Mouse (Mus musculus) CH12.LX (cell line): ENCODE measurements at regions not wholly inside any gene's neighbourhood (a gene's known extent, or its start where the extent isn't known, plus 50 kb on each side); places are given as distances from the start of the nearest gene placed in this dataset.

Experiments used
- DNase-seq: peaks from one replicate; pipeline ENCODE4 v3.0.0-alpha.2; 2013; ENCODE audit errors: extremely low read depth
- H3K27ac ChIP-seq: 2 replicates; pipeline ENCODE4 v1.5.1; 2012; ENCODE audit warnings: low read depth, mild to moderate bottlenecking, control low read depth, moderate library complexity; ENCODE audit not compliant: insufficient read depth
- H3K27me3 ChIP-seq: replicated peaks from 2 replicates; pipeline ENCODE3; 2012; ENCODE audit warnings: inconsistent platforms
- H3K36me3 ChIP-seq, 2 experiments: replicated peaks in 1 of 2; 2 replicates each; pipeline versions ENCODE3 to v1.6.1; 2012; ENCODE audit warnings: inconsistent platforms in 1 of 2, low read length in 1 of 2, mild to moderate bottlenecking in 1 of 2, mixed read lengths in 1 of 2, moderate library complexity in 1 of 2; ENCODE audit not compliant: control insufficient read depth in 1 of 2, insufficient read depth in 1 of 2
- H3K4me1 ChIP-seq, 2 experiments: 2 replicates each; pipeline ENCODE4 v1.6.1; 2012; ENCODE audit warnings: inconsistent platforms in 1 of 2, moderate library complexity in 1 of 2; ENCODE audit not compliant: insufficient read depth in 2 of 2, control insufficient read depth in 1 of 2
- H3K4me2 ChIP-seq: 2 replicates; pipeline ENCODE4 v1.6.1; 2012; ENCODE audit warnings: low read depth, mild to moderate bottlenecking, control low read depth; ENCODE audit not compliant: poor library complexity, insufficient read depth, severe bottlenecking
- H3K4me3 ChIP-seq, 3 experiments: fragments of 150-350 bp in 1 of 3; sonication (generic) in 1 of 3; replicated peaks in 1 of 3; 2 replicates each; pipeline versions ENCODE3 to v1.5.1; 2011 to 2012; ENCODE audit warnings: low read depth in 2 of 3, low read length in 2 of 3, mild to moderate bottlenecking in 2 of 3, moderate library complexity in 2 of 3, control low read depth in 1 of 3, improper control_type of control experiment in 1 of 3, inconsistent platforms in 1 of 3, mixed read lengths in 1 of 3; ENCODE audit not compliant: poor library complexity in 1 of 3
- H3K79me2 ChIP-seq: replicated peaks from 2 replicates; pipeline ENCODE4 v1.6.1; 2012; ENCODE audit warnings: mild to moderate bottlenecking, moderate library complexity; ENCODE audit not compliant: control insufficient read depth, poor library complexity, insufficient read depth, severe bottlenecking; ENCODE audit errors: extremely low read depth
- H3K9ac ChIP-seq: 2 replicates; pipeline ENCODE4 v1.6.1; 2012; ENCODE audit warnings: low read depth, mild to moderate bottlenecking, control low read depth, moderate library complexity; ENCODE audit not compliant: insufficient read depth
- H3K9me3 ChIP-seq: replicated peaks from 2 replicates; pipeline ENCODE3; 2012; ENCODE audit warnings: low read length, inconsistent platforms, mixed read lengths
- CHD1 ChIP-seq: IDR thresholded peaks from 2 replicates; pipeline ENCODE4 v1.6.1; 2012; ENCODE audit warnings: low read depth, low read length, improper control_type of control experiment, inconsistent platforms
- CHD2 ChIP-seq: IDR thresholded peaks from 2 replicates; pipeline ENCODE4 v1.6.1; 2011; ENCODE audit warnings: low read length, improper control_type of control experiment
- CTCF ChIP-seq, 2 experiments: IDR thresholded peaks in 1 of 2; conservative IDR thresholded peaks in 1 of 2; 2 replicates each; pipeline ENCODE4 v1.5.1; 2011 to 2012; ENCODE audit warnings: low read depth in 2 of 2, low read length in 2 of 2, improper control_type of control experiment in 1 of 2, inconsistent platforms in 1 of 2, mild to moderate bottlenecking in 1 of 2, moderate library complexity in 1 of 2
- EP300 ChIP-seq: IDR thresholded peaks from 2 replicates; pipeline ENCODE4 v1.6.1; 2011; ENCODE audit warnings: low read length, improper control_type of control experiment
- HCFC1 ChIP-seq: IDR thresholded peaks from 2 replicates; pipeline ENCODE4 v1.6.1; 2012; ENCODE audit warnings: low read depth, mild to moderate bottlenecking, inconsistent platforms, low read length, improper control_type of control experiment
- IRF4 ChIP-seq: IDR thresholded peaks from 2 replicates; pipeline ENCODE4 v1.6.1; 2014; ENCODE audit warnings: low read depth, mild to moderate bottlenecking, inconsistent platforms, low read length, improper control_type of control experiment
- JUN ChIP-seq: IDR thresholded peaks from 2 replicates; pipeline ENCODE4 v1.6.1; 2011; ENCODE audit warnings: low read depth, mild to moderate bottlenecking, low read length, improper control_type of control experiment, moderate library complexity; ENCODE audit not compliant: insufficient read depth
- KAT2A ChIP-seq: IDR thresholded peaks from 2 replicates; pipeline ENCODE4 v1.6.1; 2012; ENCODE audit warnings: low read length, improper control_type of control experiment, inconsistent platforms; ENCODE audit not compliant: insufficient replicate concordance
- MAFK ChIP-seq: IDR thresholded peaks from 2 replicates; pipeline ENCODE4 v1.6.1; 2011; ENCODE audit warnings: low read length, improper control_type of control experiment; ENCODE audit not compliant: insufficient replicate concordance
- MAX ChIP-seq: IDR thresholded peaks from 2 replicates; pipeline ENCODE4 v1.6.1; 2011; ENCODE audit warnings: low read length, improper control_type of control experiment
- MAZ ChIP-seq: IDR thresholded peaks from 2 replicates; pipeline ENCODE4 v1.6.1; 2012; ENCODE audit warnings: low read depth, mild to moderate bottlenecking, inconsistent platforms, low read length, improper control_type of control experiment, moderate library complexity
- MXI1 ChIP-seq: IDR thresholded peaks from 2 replicates; pipeline ENCODE4 v1.6.1; 2011; ENCODE audit warnings: mild to moderate bottlenecking, low read depth, low read length, improper control_type of control experiment
- NRF1 ChIP-seq: IDR thresholded peaks from 2 replicates; pipeline ENCODE4 v1.6.1; 2014; ENCODE audit warnings: low read depth, mild to moderate bottlenecking, inconsistent platforms, low read length, improper control_type of control experiment, moderate library complexity
- RCOR1 ChIP-seq: conservative IDR thresholded peaks from 2 replicates; pipeline ENCODE4 v1.6.1; 2012; ENCODE audit warnings: low read depth, mild to moderate bottlenecking, inconsistent platforms, low read length, improper control_type of control experiment
- SMC3 ChIP-seq: IDR thresholded peaks from 2 replicates; pipeline ENCODE4 v1.6.1; 2011; ENCODE audit warnings: low read depth, low read length, improper control_type of control experiment
- TCF12 ChIP-seq: IDR thresholded peaks from 2 replicates; pipeline ENCODE4 v1.6.1; 2014; ENCODE audit warnings: low read depth, mild to moderate bottlenecking, inconsistent platforms, low read length, improper control_type of control experiment
- UBTF ChIP-seq: IDR thresholded peaks from 2 replicates; pipeline ENCODE4 v1.6.1; 2012; ENCODE audit warnings: low read depth, mild to moderate bottlenecking, inconsistent platforms, low read length, improper control_type of control experiment, moderate library complexity
- ZC3H11A ChIP-seq: IDR thresholded peaks from 2 replicates; pipeline ENCODE4 v1.6.1; 2012; ENCODE audit warnings: low read depth, mild to moderate bottlenecking, inconsistent platforms, low read length, improper control_type of control experiment
- ZMIZ1 ChIP-seq: IDR thresholded peaks from 2 replicates; pipeline ENCODE4 v1.6.1; 2012; ENCODE audit warnings: low read depth, mild to moderate bottlenecking, inconsistent platforms, low read length, improper control_type of control experiment
- ZNF384 ChIP-seq: IDR thresholded peaks from 2 replicates; pipeline ENCODE4 v1.6.1; 2012; ENCODE audit warnings: low read depth, low read length, improper control_type of control experiment, inconsistent platforms
- dilution Hi-C: fragments of 300-500 bp; cut with MboI; formaldehyde crosslinking; loops from 2 replicates; pipeline ENCODE4 v1.14.3; 2020; ENCODE audit warnings: low sequenced_read_pairs; ENCODE audit not compliant: extremely low pct_unique_long_range_greater_than_20kb, extremely low pct_ligation_motif_present
- in situ Hi-C: fragments of 300-500 bp; cut with MboI; formaldehyde crosslinking; loops from 3 replicates; pipeline ENCODE4 v1.14.3; 2019; ENCODE audit warnings: low sequenced_read_pairs, low pct_ligation_motif_present, low pct_unique_long_range_greater_than_20kb, mixed read lengths

DNA sequence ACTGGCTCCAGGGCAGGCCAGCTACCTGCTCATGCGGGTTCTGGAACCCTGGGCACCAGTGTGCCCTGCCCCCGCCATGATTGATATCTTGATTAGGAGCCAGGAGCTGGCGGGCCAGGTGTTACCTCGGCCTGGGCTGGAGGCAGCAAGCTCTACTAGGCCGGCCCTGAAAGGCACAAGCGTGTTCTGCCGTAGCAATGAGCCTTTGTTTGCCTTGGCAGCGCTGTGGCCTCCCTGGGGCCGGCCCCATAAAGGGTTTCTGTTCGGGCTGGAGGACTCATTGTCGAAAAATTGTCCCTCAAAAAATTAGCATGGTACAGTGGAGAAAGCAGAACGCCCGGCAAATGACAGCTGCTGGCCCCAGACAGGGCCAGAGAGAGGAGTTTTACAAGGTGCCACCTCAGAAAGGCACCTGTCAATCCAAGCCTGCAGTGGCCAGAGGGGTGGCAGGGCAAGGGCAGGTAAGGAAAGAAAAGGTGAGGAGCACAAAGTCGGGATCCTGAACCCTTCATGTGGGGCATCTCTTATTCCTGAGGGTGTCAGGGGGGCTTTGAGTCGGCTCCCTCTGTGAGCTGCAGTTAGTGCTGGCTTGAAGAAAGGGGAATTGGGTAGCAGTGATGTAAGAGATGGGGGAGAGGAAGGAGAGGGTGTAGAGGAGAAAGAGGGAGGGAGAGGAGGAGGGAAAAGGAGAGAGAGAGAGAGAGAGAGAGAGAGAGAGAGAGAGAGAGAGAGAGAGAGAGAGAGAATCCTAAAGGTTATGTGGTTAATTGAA is 92.9 kb downstream of the Inhbb start:
- Histone ChIP-seq H3K27ac (no peak overlapping the region), H3K36me3 (no peaks in the 10 kb centered on the region), H3K4me3 (no peak overlapping the region), H3K9me3 (peaks cover 78% of the 10 kb centered on the region), H3K9ac (no peak overlapping the region), H3K27me3 (no peaks in the 10 kb centered on the region), H3K4me1 (no peaks in the 10 kb centered on the region), H3K4me2 (no peak overlapping the region), H3K79me2 (no peaks in the 10 kb centered on the region)
- dilution Hi-C loops (no loop called here), in situ Hi-C loops (no loop called here)
- no peak for TF ChIP-seq ZNF384
- DNase-seq, result no peak

DNA sequence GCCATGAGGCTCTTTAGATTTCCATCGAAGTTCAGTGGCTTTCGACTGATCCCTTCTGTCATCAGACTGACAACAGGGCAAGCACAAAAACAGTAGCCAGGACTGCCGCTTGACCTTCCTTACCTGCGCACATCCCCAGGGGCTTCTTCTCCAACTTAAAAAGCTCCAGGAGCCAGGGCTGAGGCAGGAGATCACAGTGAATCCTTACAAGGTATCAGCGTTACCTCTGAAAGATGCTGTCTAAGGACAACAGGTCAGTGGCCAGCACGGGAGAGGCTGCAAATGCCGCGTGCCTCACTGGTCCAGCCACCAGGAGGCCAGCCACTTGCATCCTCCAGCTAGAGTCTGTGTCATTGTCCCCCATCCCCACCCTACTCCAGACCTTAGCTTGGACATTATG is 97.5 kb downstream of the Inhbb start:
- peaks cover 86% of the 10 kb centered on the region for H3K9me3 ChIP-seq
- H3K4me3 ChIP-seq, result no peak overlapping the region
- dilution Hi-C loops (no loop called here), in situ Hi-C loops (no loop called here)
- no peaks in the 10 kb centered on the region for H3K4me1 ChIP-seq
- no peak overlapping the region for H3K27ac ChIP-seq
- no peaks in the 10 kb centered on the region for H3K27me3 ChIP-seq
- no peak for TF ChIP-seq MAX
- TF ChIP-seq JUN, result no peak
- no peak for TF ChIP-seq ZNF384
- no peak for TF ChIP-seq EP300
- TF ChIP-seq NRF1, result no peak
- TF ChIP-seq MAFK, result no peak
- TF ChIP-seq KAT2A, result no peak
- TF ChIP-seq MAZ, result no peak
- TF ChIP-seq CHD1, result no peak
- TF ChIP-seq TCF12, result no peak
- no peak for TF ChIP-seq RCOR1
- no peak for TF ChIP-seq SMC3
- no peak for TF ChIP-seq CHD2
- no peak for TF ChIP-seq IRF4
- TF ChIP-seq UBTF, result no peak
- no peak for TF ChIP-seq ZC3H11A
- no peak for TF ChIP-seq CTCF (conservative IDR thresholded peaks at IDR 0.05 in 1 of 2, IDR thresholded peaks at IDR 0.05 in 1 of 2; ENCODE audit: low read depth in 2 of 2, low read length in 2 of 2)
- no peak for TF ChIP-seq HCFC1
- TF ChIP-seq ZMIZ1, result no peak
- no peak for TF ChIP-seq MXI1
- H3K4me2 ChIP-seq, result no peak overlapping the region
- DNase-seq, result no peak
- no peak overlapping the region for H3K9ac ChIP-seq
- no peaks in the 10 kb centered on the region for H3K79me2 ChIP-seq
- no peaks in the 10 kb centered on the region for H3K36me3 ChIP-seq
